Mouse (Mus musculus): ENCODE data around the gene Hnrnpu.
"Not testable (repeated sequence)": the region's sequence is repeated elsewhere in the genome, so short reads cannot be mapped to it uniquely, and the experiment has no call there.

Hnrnpu gene

DNA sequence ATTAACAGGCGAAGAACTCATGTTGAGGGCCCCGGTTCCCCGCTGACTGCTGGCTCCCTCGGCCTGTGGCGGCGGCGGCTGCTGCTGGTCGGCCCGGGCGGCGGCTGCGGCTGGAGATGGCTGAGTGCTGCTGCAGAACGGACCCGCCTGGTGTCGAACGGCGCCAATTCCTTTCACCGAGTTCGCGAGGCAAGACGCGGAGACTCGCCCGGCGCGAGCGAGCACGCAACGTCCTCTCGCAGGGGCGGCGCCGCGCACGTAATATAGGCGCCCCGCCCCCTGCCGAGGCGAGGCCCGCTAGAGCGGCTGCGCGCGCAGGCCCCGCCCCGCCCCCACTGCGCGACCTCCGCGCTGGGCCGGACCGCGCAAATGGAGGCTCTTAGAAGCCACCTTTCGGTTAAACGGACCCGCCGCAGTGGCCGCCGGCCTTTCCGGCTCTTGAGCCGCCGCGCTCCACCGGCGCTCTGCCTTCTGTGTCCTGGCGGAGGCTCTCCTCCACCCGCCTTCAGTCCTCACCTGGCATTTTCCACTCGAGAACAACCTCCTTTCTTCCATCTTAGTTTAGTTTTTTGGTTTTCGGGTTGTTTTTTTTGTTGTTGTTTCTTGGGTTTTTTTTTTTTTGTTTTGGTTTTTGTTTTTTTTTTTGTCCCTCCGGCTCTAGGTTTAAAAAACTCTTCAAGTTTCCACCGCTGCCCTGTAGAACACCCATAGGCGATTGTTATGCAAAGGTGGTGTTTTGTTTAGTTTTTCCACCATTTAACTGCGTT lies at the start of gene Hnrnpu:
TSS of gene Hnrnpu (minus strand) at position 247 of the 767 bp plus-strand sequence.
- peak; percentile 94 to 96 for DNase-seq (ENCODE audit: low spot score in 2 of 2)

DNA sequence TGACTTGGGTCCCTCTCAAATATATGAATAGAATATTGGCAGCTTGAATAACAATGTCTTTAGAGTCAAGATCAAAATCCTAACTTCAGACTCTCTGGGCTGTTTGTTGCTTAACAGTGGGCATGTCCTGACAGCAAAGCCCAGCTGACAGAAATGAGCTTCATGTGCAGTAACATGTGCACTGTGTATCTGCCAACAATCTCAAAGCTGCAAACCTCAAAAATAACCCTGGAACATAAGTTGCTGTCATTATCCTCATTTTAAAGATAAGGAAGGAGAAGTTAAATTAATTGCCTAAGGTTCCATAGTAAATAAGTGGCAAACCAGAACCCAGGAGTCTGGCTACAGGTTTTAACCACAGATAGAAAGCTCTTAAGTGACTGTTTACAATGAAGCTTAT lies 44.6 kb upstream of the Hnrnpu start:
- DNase-seq (ENCODE audit: low spot score in 2 of 2): no peak

DNA sequence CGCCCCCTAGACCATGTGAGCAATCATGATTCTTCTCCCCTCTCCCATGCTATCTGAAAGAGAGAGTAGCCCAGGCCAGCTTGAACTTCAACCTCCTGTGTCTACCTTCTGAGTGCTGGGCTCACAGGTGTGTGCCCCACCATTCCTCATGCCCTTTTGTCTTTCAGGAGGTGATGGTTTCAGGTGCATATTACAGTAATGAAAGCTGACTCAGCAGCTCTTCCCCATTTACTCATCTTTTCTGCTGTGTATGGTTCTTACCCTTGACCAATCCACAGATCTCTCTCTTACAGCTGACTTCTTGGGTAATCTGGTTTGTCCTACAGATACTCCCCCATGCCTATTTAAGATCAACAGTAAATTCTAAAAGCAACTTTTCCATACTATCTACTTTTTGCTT lies 41.6 kb upstream of the Hnrnpu start:
- no peak for DNase-seq (ENCODE audit: low spot score in 2 of 2)

DNA sequence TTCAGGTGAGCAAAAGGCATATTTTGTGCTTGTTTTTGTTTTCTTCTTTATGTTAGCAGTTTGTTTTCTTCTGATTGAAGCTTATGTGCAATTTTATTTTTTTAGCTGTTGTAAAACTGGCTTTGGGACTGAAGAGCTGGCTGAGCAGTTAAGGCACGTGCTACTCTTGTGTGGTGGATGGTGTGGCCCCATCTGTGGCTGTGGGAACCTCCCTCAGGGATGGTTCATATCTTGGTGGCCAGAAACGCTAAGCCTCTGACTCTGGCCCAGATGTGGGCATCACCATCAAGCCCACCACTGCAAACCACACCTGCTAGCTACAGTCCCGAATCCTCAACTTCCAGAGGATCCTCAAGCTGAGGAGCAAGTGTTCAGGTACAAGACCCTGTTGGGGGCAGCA lies 40.5 kb upstream of the Hnrnpu start:
- no peak for DNase-seq (ENCODE audit: low spot score in 2 of 2)

GRCm38 (mm10) chr1:178376907-178377306 lies 39.3 kb upstream of the Hnrnpu start:
- no peak for DNase-seq (ENCODE audit: low spot score in 2 of 2)

- DNase-seq (ENCODE audit: low spot score in 2 of 2): no peak
Measured at GRCm38 (mm10) chr1:178376061-178376460, 38.5 kb upstream of the Hnrnpu start.

DNA sequence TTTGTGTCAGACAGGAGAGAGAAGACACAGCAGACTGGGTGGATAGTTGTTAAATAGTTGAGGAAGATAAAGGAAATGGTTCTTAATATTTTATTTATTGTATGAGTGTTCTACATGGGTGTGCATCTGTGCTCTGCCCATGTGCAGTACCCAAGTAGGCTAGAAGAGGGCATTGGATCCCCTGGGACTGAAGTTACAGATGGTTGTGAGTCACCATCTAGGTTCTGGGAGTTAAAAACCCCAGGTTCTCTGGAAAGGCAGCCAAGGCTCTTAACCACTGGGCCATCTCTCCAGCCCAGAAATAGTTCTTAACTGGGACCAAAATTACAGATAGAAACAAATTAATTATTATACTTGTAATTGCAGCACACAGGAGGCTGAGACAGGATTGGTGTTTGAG lies 37.8 kb upstream of the Hnrnpu start:
- DNase-seq (ENCODE audit: low spot score in 2 of 2): no peak

- DNase-seq (ENCODE audit: low spot score in 2 of 2): no peak
Measured at GRCm38 (mm10) chr1:178372681-178373080, 35.1 kb upstream of the Hnrnpu start.

DNA sequence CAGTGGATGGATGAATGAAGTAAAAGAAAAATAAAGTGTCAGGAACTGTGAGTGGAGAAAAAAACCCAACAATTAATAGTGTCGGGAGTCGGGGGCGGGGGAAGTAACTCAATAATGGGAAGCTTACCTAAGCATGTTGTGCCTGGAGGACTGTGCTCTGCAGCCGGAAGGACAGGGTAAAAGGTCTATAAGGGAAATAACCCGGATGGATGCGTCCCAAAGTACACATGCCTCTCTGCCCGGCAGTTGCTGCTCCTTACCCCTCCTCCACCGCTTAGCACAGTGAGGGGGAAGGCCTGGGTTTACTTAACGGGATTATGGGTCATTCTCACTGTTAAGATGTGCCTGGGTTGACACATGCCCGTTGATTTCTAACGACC lies 31.7 kb upstream of the Hnrnpu start:
- peak; percentile 43 to 46 for DNase-seq (ENCODE audit: low spot score in 2 of 2)

- peak; percentile 91 for DNase-seq (ENCODE audit: low spot score in 2 of 2)
Measured at GRCm38 (mm10) chr1:178368548-178369271, 31.1 kb upstream of the Hnrnpu start.

GRCm38 (mm10) chr1:178368121-178368520 lies 30.5 kb upstream of the Hnrnpu start:
- DNase-seq (ENCODE audit: low spot score in 2 of 2): no peak

DNA sequence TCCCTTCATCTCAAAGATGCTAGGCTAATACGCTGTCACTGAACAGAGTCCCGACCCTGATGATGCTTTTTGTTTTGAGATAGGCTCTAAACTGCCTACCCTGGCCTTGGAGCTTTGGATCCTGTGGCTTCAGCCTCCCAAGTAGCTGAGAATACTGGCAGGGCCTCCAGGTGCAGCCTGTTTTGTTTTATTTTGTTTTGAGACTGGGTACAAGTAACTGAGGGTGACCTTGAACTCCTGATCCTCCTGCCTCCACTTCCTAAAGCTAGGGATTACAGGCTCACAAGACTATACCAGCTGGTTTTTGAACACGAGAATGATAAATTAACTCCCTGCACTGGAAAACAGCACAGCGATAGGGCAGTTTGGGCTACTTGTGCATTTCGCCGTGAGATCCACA lies 27.6 kb upstream of the Hnrnpu start:
- DNase-seq (ENCODE audit: low spot score in 2 of 2): no peak

GRCm38 (mm10) chr1:178360702-178361101 lies 23.1 kb upstream of the Hnrnpu start:
- no peak for DNase-seq (ENCODE audit: low spot score in 2 of 2)

DNA sequence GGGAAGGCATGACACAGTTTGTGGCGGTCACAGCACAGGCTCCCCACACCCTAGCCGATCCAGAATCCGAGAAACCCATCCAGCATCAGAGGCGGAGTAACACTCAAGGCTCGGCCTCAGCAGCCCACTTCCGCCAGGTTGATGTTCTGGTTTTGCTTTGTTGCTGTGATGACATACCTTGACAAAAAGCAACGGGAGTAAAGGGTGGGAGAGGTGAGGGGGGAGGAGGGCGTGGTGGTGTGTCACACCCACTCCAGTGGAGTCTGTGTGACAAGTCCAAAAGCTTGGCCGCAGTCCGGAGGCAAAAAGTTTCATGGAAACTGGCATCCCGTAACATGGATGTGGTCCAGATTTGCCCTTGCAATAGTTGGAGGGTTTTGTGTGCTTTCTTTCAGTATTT lies 22.7 kb upstream of the Hnrnpu start:
- no peak for DNase-seq (ENCODE audit: low spot score in 2 of 2)

GRCm38 (mm10) chr1:178357776-178358710 lies 20.4 kb upstream of the Hnrnpu start:
- DNase-seq (ENCODE audit: low spot score in 2 of 2): no peak

GRCm38 (mm10) chr1:178354576-178354975 lies 17.0 kb upstream of the Hnrnpu start:
- no peak for DNase-seq (ENCODE audit: low spot score in 2 of 2)

GRCm38 (mm10) chr1:178351643-178352042 lies 14.0 kb upstream of the Hnrnpu start:
- DNase-seq (ENCODE audit: low spot score in 2 of 2): no peak

DNA sequence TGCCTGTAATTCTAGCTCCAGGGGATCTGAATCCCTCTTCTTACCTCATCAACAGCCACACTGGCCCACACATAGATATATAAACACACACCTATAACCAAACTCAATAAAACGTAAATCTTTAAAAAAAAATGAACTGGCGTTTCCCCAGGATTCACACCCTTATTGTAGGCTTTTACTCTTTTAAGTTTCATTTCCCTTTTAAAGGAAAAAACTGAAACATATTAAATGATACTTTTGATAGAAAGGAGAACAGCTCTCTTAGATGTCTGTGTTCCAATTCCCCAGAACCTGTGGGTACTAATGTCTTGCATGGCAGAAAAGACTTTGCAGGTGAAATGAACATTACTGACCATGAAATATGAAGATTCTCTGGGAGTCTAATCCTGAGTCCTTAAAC lies 13.2 kb upstream of the Hnrnpu start:
- DNase-seq (ENCODE audit: low spot score in 2 of 2): no peak

GRCm38 (mm10) chr1:178344071-178344805 lies 6.6 kb upstream of the Hnrnpu start:
- not testable (repeated sequence) for DNase-seq (ENCODE audit: low spot score in 2 of 2)

DNA sequence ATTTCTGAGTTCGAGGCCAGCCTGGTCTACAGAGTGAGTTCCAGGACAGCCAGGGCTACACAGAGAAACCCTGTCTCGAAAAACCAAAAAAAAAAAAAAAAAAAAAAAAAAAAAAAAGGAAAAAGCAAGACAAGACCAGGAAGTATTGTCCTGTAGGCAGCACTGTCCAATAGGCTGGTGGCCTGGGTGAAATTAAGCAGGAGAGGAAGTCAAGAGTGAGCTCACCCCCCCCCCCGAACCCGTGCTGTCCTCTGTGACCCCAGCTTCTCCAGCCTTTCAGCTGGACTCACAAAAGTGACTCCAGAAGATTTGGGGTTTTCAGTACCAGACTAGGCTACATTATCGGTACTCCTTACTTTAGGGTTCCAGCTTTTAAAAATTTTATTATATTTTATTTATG lies 5.0 kb upstream of the Hnrnpu start:
- no peak for DNase-seq (ENCODE audit: low spot score in 2 of 2)

DNA sequence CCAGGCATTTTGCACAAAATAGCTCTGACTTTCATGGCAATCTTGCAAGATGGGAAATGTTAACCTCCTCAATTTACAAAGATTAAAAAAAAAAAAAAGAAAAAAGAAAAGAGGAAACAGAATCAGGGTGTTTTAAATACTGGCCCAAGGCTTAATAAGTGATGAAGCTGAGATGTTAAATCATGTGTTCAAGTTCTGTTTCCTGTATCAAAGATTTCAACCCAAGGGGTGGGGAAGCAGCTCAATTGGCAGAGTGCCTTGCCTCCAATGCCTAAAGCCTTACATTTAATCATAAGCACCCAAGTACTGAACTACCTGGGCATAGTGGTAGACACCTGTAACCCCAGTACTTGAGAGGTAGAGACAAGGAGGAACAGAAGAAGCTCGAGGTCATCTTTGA lies 4.5 kb upstream of the Hnrnpu start:
- DNase-seq (ENCODE audit: low spot score in 2 of 2): no peak

All from spleen, postnatal 36 days (tissue).